Mouse (Mus musculus): ENCODE measurements at regions not wholly inside any gene's neighbourhood (a gene's known extent, or its start where the extent isn't known, plus 50 kb on each side); places are given as distances from the start of the nearest gene placed in this dataset.

- DNase-seq (ENCODE audit: low read depth), result no peak
These were observed 312.3 kb downstream of the Hdgfl1 start for GRCm38 (mm10) chr13:26457487-26458253.

GRCm38 (mm10) chr13:26426639-26427038 is 343.3 kb downstream of the Hdgfl1 start:
- no peak for DNase-seq (ENCODE audit: low read depth)
- TF ChIP-seq POLR2A (IDR thresholded peaks at IDR 0.05; ENCODE audit: borderline replicate concordance, extremely low read depth, insufficient read depth, insufficient read length, poor library complexity, severe bottlenecking), result no peak
- no peak for TF ChIP-seq CTCF (IDR thresholded peaks at IDR 0.05; ENCODE audit: borderline replicate concordance, extremely low read depth, insufficient read depth, insufficient read length)

More at GRCm38 (mm10) chr13:26457487-26458253, 312.3 kb downstream of the Hdgfl1 start:
- TF ChIP-seq CTCF (IDR thresholded peaks at IDR 0.05; ENCODE audit: borderline replicate concordance, extremely low read depth, insufficient read depth, insufficient read length) (peak; percentile 20; the same call in 1 of the 2 replicates), POLR2A (IDR thresholded peaks at IDR 0.05; ENCODE audit: borderline replicate concordance, extremely low read depth, insufficient read depth, insufficient read length, poor library complexity, severe bottlenecking) (no peak)

GRCm38 (mm10) chr13:26424513-26424912 is 345.5 kb downstream of the Hdgfl1 start:
- DNase-seq (ENCODE audit: low read depth), result peak; percentile 72
- TF ChIP-seq CTCF (IDR thresholded peaks at IDR 0.05; ENCODE audit: borderline replicate concordance, extremely low read depth, insufficient read depth, insufficient read length), result no peak
- TF ChIP-seq POLR2A (IDR thresholded peaks at IDR 0.05; ENCODE audit: borderline replicate concordance, extremely low read depth, insufficient read depth, insufficient read length, poor library complexity, severe bottlenecking), result no peak

- no peak for DNase-seq (ENCODE audit: low read depth)
- TF ChIP-seq POLR2A (IDR thresholded peaks at IDR 0.05; ENCODE audit: borderline replicate concordance, extremely low read depth, insufficient read depth, insufficient read length, poor library complexity, severe bottlenecking) (no peak), CTCF (IDR thresholded peaks at IDR 0.05; ENCODE audit: borderline replicate concordance, extremely low read depth, insufficient read depth, insufficient read length) (no peak)
These were observed 364.2 kb downstream of the Hdgfl1 start for GRCm38 (mm10) chr13:26405757-26406156.

- no peak for DNase-seq (ENCODE audit: low read depth)
- TF ChIP-seq CTCF (IDR thresholded peaks at IDR 0.05; ENCODE audit: borderline replicate concordance, extremely low read depth, insufficient read depth, insufficient read length) (no peak), POLR2A (IDR thresholded peaks at IDR 0.05; ENCODE audit: borderline replicate concordance, extremely low read depth, insufficient read depth, insufficient read length, poor library complexity, severe bottlenecking) (no peak)
These were observed 365.3 kb downstream of the Hdgfl1 start for GRCm38 (mm10) chr13:26404707-26405106.

- TF ChIP-seq POLR2A (IDR thresholded peaks at IDR 0.05; ENCODE audit: borderline replicate concordance, extremely low read depth, insufficient read depth, insufficient read length, poor library complexity, severe bottlenecking) (no peak), CTCF (IDR thresholded peaks at IDR 0.05; ENCODE audit: borderline replicate concordance, extremely low read depth, insufficient read depth, insufficient read length) (no peak)
- no peak for DNase-seq (ENCODE audit: low read depth)
These were observed 381.9 kb downstream of the Hdgfl1 start for GRCm38 (mm10) chr13:26387861-26388621.

- no peak for TF ChIP-seq POLR2A (IDR thresholded peaks at IDR 0.05; ENCODE audit: borderline replicate concordance, extremely low read depth, insufficient read depth, insufficient read length, poor library complexity, severe bottlenecking)
- no peak for DNase-seq (ENCODE audit: low read depth)
These were observed 387.3 kb downstream of the Hdgfl1 start for GRCm38 (mm10) chr13:26382631-26383030.

GRCm38 (mm10) chr13:26382154-26382553 is 387.8 kb downstream of the Hdgfl1 start:
- TF ChIP-seq POLR2A (IDR thresholded peaks at IDR 0.05; ENCODE audit: borderline replicate concordance, extremely low read depth, insufficient read depth, insufficient read length, poor library complexity, severe bottlenecking), result no peak
- no peak for TF ChIP-seq CTCF (IDR thresholded peaks at IDR 0.05; ENCODE audit: borderline replicate concordance, extremely low read depth, insufficient read depth, insufficient read length)
- DNase-seq (ENCODE audit: low read depth), result peak; percentile 18

GRCm38 (mm10) chr13:26375546-26375945 is 394.4 kb downstream of the Hdgfl1 start:
- DNase-seq (ENCODE audit: low read depth), result no peak
- no peak for TF ChIP-seq CTCF (IDR thresholded peaks at IDR 0.05; ENCODE audit: borderline replicate concordance, extremely low read depth, insufficient read depth, insufficient read length)
- TF ChIP-seq POLR2A (IDR thresholded peaks at IDR 0.05; ENCODE audit: borderline replicate concordance, extremely low read depth, insufficient read depth, insufficient read length, poor library complexity, severe bottlenecking), result no peak

- DNase-seq (ENCODE audit: low read depth), result peak; percentile 28
These were observed 404.1 kb downstream of the Hdgfl1 start for GRCm38 (mm10) chr13:26365911-26366310.

- no peak for TF ChIP-seq POLR2A (IDR thresholded peaks at IDR 0.05; ENCODE audit: borderline replicate concordance, extremely low read depth, insufficient read depth, insufficient read length, poor library complexity, severe bottlenecking)
- no peak for TF ChIP-seq CTCF (IDR thresholded peaks at IDR 0.05; ENCODE audit: borderline replicate concordance, extremely low read depth, insufficient read depth, insufficient read length)
- DNase-seq (ENCODE audit: low read depth), result peak; percentile 54
These were observed 413.6 kb downstream of the Hdgfl1 start for GRCm38 (mm10) chr13:26356341-26356740.

- TF ChIP-seq CTCF (IDR thresholded peaks at IDR 0.05; ENCODE audit: borderline replicate concordance, extremely low read depth, insufficient read depth, insufficient read length) (no peak), POLR2A (IDR thresholded peaks at IDR 0.05; ENCODE audit: borderline replicate concordance, extremely low read depth, insufficient read depth, insufficient read length, poor library complexity, severe bottlenecking) (no peak)
- DNase-seq (ENCODE audit: low read depth), result no peak
These were observed 415.5 kb downstream of the Hdgfl1 start for GRCm38 (mm10) chr13:26354421-26354820.

All from brain, embryonic 14.5 days (tissue).